Comparison of ENCODE assay signal across 9 mouse cellular contexts in genomic region chr17:17829052-17829785, GRCm38 (mm10). TPM values are rescaled to one million over a fixed set of nuclear protein-coding genes. Genes with fewer than 3 reads are reported as not detected.
DNase-seq lines count a peak whose midpoint lies in the region; ATAC-seq and TF ChIP-seq lines count a peak whose summit lies in the region.
"Had no signal": no experiment of that assay in that cellular context is flagged by ENCODE, and none has a peak within 500 bp of the region (broad histone marks: within the 10 kb centered on the region; RNA-seq: fewer than 3 reads in every experiment).

No protein-coding gene starts in this region.

- H3K9ac ChIP-seq in lung, embryonic 14.5 days = peak overlapping the region; percentile 86
- peak overlapping the region; percentile 11; the same call in 1 of the 2 replicates for H3K9ac ChIP-seq in liver, postnatal 0 days (replicated peaks)

- 3% methylated on average over 6 of the region's 6 CpGs for WGBS in lung, embryonic 14.5 days
- WGBS in hindbrain, embryonic 10.5 days = 5% methylated on average over 6 of the region's 6 CpGs
- 20% methylated on average over 6 of the region's 6 CpGs for WGBS in liver, postnatal 0 days (ENCODE audit: insufficient replicate concordance)

- no peaks in the 10 kb centered on the region for H3K27me3 ChIP-seq in lung, embryonic 14.5 days (ENCODE audit: insufficient read depth, low read length)
- no peaks in the 10 kb centered on the region for H3K27me3 ChIP-seq in hindbrain, embryonic 10.5 days (ENCODE audit: insufficient read depth, poor library complexity, severe bottlenecking)
- peaks cover 11% of the 10 kb centered on the region; the same call in 1 of the 2 replicates for H3K27me3 ChIP-seq in liver, postnatal 0 days (ENCODE audit: insufficient read depth, low read length)

- peaks cover 40% of the 10 kb centered on the region for H3K36me3 ChIP-seq in lung, embryonic 14.5 days (ENCODE audit: insufficient read depth)
- H3K36me3 ChIP-seq in hindbrain, embryonic 10.5 days = peaks cover 44% of the 10 kb centered on the region
- no peaks in the 10 kb centered on the region for H3K36me3 ChIP-seq in liver, postnatal 0 days (replicated peaks; ENCODE audit: insufficient read depth, low read length)

- H3K27ac ChIP-seq in lung, embryonic 14.5 days (ENCODE audit: low read depth) = peak overlapping the region; percentile 99
- H3K27ac ChIP-seq in hindbrain, embryonic 10.5 days = peak overlapping the region; percentile 99
- no peak overlapping the region for H3K27ac ChIP-seq in liver, postnatal 0 days (ENCODE audit: low read depth)

- no peak for TF ChIP-seq EP300 in liver, postnatal 0 days (IDR thresholded peaks at IDR 0.05; ENCODE audit: low read depth)

- peak overlapping the region; percentile 82 for H3K4me2 ChIP-seq in lung, embryonic 14.5 days
- peak overlapping the region; percentile 77 for H3K4me2 ChIP-seq in liver, postnatal 0 days (ENCODE audit: low read depth, low read length)

- peaks cover 23% of the 10 kb centered on the region for H3K4me1 ChIP-seq in lung, embryonic 14.5 days (ENCODE audit: insufficient read depth)
- H3K4me1 ChIP-seq in hindbrain, embryonic 10.5 days (replicated peaks) = peaks cover 48% of the 10 kb centered on the region
- H3K4me1 ChIP-seq in liver, postnatal 0 days (ENCODE audit: insufficient read depth) = peaks cover 5% of the 10 kb centered on the region; the same call in 1 of the 2 replicates

- no peaks in the 10 kb centered on the region for H3K9me3 ChIP-seq in lung, embryonic 14.5 days (ENCODE audit: low read depth, low read length)
- no peaks in the 10 kb centered on the region for H3K9me3 ChIP-seq in hindbrain, embryonic 10.5 days
- no peaks in the 10 kb centered on the region for H3K9me3 ChIP-seq in liver, postnatal 0 days (ENCODE audit: low read length)

- peak overlapping the region; percentile 80 for H3K4me3 ChIP-seq in lung, embryonic 14.5 days (ENCODE audit: low read depth, low read length)
- H3K4me3 ChIP-seq in hindbrain, embryonic 10.5 days = peak overlapping the region; percentile 89
- H3K4me3 ChIP-seq in liver, postnatal 0 days (ENCODE audit: low read depth, low read length) = peak overlapping the region; percentile 70

- no peak for ATAC-seq in lung, embryonic 14.5 days (ENCODE audit: insufficient read depth)
- ATAC-seq in liver, postnatal 0 days = no peak
- ATAC-seq in CD4-positive, CD25-positive, alpha-beta regulatory T cell, adult 4 months = no peak

- DNase-seq in lung, embryonic 14.5 days = peak; percentile 35
- no peak for DNase-seq in lung, adult 18-20 months
- DNase-seq in cerebellum, postnatal 10 days = peak; percentile 44 to 50
- DNase-seq in hindbrain, embryonic 10.5 days (ENCODE audit: low spot score) = no peak
- no peak for DNase-seq in liver, postnatal 0 days
- DNase-seq in MN1 (ENCODE audit: low spot score) = no peak
- DNase-seq in gastrocnemius, postnatal 10 days = no peak

- no peak for TF ChIP-seq CTCF in lung, embryonic 14.5 days (IDR thresholded peaks at IDR 0.05; ENCODE audit: low read depth)
- TF ChIP-seq CTCF in liver, postnatal 0 days (IDR thresholded peaks at IDR 0.05; ENCODE audit: low read depth) = no peak

RNA-seq across cellular contexts. Expression of gene Spaca6, which starts 2.3 kb away (rescaled TPM):
- 33.2 and 38.9 TPM in 2 replicates for polyA plus RNA-seq in lung, embryonic 14.5 days (2014; fragmentation: Nextera tagmentation; extraction: Ambion mirVana)
- polyA plus RNA-seq in hindbrain, embryonic 10.5 days (2016; fragmentation: Nextera tagmentation; extraction: Ambion mirVana) = 43.9 and 44.2 TPM in 2 replicates
- polyA plus RNA-seq in liver, postnatal 0 days (2015; fragmentation: Nextera tagmentation; extraction: Ambion mirVana) = 2.1 and 3.1 TPM in 2 replicates
- 10 to 100 TPM; 14.3 to 28.7 TPM for total RNA-seq in gastrocnemius, postnatal 10 days (2021)
- 1 to 10 TPM; 5.8 to 6.1 TPM for polyA plus RNA-seq in CD4-positive, CD25-positive, alpha-beta regulatory T cell, adult 4 months (2017; shearing (Covaris generic))

RNA-seq across cellular contexts. Expression of gene Has1, which starts 25.8 kb away (rescaled TPM):
- 2.1 and 2.2 TPM in 2 replicates for polyA plus RNA-seq in lung, embryonic 14.5 days (2014; fragmentation: Nextera tagmentation; extraction: Ambion mirVana)
- polyA plus RNA-seq in hindbrain, embryonic 10.5 days (2016; fragmentation: Nextera tagmentation; extraction: Ambion mirVana) = 0.63 and 1.2 TPM in 2 replicates
- polyA plus RNA-seq in liver, postnatal 0 days (2015; fragmentation: Nextera tagmentation; extraction: Ambion mirVana) = 0.08 and 0.09 TPM in 2 replicates
- total RNA-seq in gastrocnemius, postnatal 10 days (2021) = under 1 TPM; 0.09 to 0.19 TPM
- polyA plus RNA-seq in CD4-positive, CD25-positive, alpha-beta regulatory T cell, adult 4 months (2017; shearing (Covaris generic)) = not detected
- total RNA-seq: common myeloid progenitor, adult 5-6 weeks had no signal

RNA-seq across cellular contexts. Expression of gene Fpr1, which starts 54.5 kb away (rescaled TPM):
- polyA plus RNA-seq in lung, embryonic 14.5 days (2014; fragmentation: Nextera tagmentation; extraction: Ambion mirVana) = 0.13 and 0.46 TPM in 2 replicates
- polyA plus RNA-seq in hindbrain, embryonic 10.5 days (2016; fragmentation: Nextera tagmentation; extraction: Ambion mirVana) = not detected in 2 replicates
- polyA plus RNA-seq in liver, postnatal 0 days (2015; fragmentation: Nextera tagmentation; extraction: Ambion mirVana) = 13.3 and 13.7 TPM in 2 replicates
- under 1 TPM in 1 of 2 experiments, not detected in 1; 0.32 TPM for total RNA-seq in gastrocnemius, postnatal 10 days (2021)
- not detected for polyA plus RNA-seq in CD4-positive, CD25-positive, alpha-beta regulatory T cell, adult 4 months (2017; shearing (Covaris generic))

RNA-seq across cellular contexts. Expression of gene Fpr2, which starts 58.4 kb away (rescaled TPM):
- 0.17 and 1.1 TPM in 2 replicates for polyA plus RNA-seq in lung, embryonic 14.5 days (2014; fragmentation: Nextera tagmentation; extraction: Ambion mirVana)
- polyA plus RNA-seq in hindbrain, embryonic 10.5 days (2016; fragmentation: Nextera tagmentation; extraction: Ambion mirVana) = not detected in 2 replicates
- 9.3 and 10.3 TPM in 2 replicates for polyA plus RNA-seq in liver, postnatal 0 days (2015; fragmentation: Nextera tagmentation; extraction: Ambion mirVana)
- under 1 TPM in 1 of 2 experiments, not detected in 1; 0.47 TPM for total RNA-seq in gastrocnemius, postnatal 10 days (2021)
- under 1 TPM in 1 of 2 experiments, not detected in 1; 0.62 TPM for polyA plus RNA-seq in CD4-positive, CD25-positive, alpha-beta regulatory T cell, adult 4 months (2017; shearing (Covaris generic))

RNA-seq across cellular contexts. Expression of gene Fpr3, which starts 58.4 kb away (rescaled TPM):
- not detected in 2 replicates for polyA plus RNA-seq in lung, embryonic 14.5 days (2014; fragmentation: Nextera tagmentation; extraction: Ambion mirVana)
- not detected in 2 replicates for polyA plus RNA-seq in hindbrain, embryonic 10.5 days (2016; fragmentation: Nextera tagmentation; extraction: Ambion mirVana)
- not detected in 2 replicates for polyA plus RNA-seq in liver, postnatal 0 days (2015; fragmentation: Nextera tagmentation; extraction: Ambion mirVana)
- not detected for total RNA-seq in gastrocnemius, postnatal 10 days (2021)
- not detected for polyA plus RNA-seq in CD4-positive, CD25-positive, alpha-beta regulatory T cell, adult 4 months (2017; shearing (Covaris generic))
- total RNA-seq: common myeloid progenitor, adult 5-6 weeks had no signal

Comparison
In these comparisons a context has a peak if more than half of its experiments do, and no peak if none do; other contexts are left out.
1. DNase-seq: peak in lung, embryonic 14.5 days (single experiment) and cerebellum, postnatal 10 days (2 of 2); none in lung, adult 18-20 months (0 of 2), hindbrain, embryonic 10.5 days (single experiment), liver, postnatal 0 days (single experiment), MN1 (single experiment) and gastrocnemius, postnatal 10 days (single experiment).
2. Peak in every context shown above with its lines, with median percentiles within 50 percentile points of each other: H3K4me3 ChIP-seq.